In the genomic region with DNA sequence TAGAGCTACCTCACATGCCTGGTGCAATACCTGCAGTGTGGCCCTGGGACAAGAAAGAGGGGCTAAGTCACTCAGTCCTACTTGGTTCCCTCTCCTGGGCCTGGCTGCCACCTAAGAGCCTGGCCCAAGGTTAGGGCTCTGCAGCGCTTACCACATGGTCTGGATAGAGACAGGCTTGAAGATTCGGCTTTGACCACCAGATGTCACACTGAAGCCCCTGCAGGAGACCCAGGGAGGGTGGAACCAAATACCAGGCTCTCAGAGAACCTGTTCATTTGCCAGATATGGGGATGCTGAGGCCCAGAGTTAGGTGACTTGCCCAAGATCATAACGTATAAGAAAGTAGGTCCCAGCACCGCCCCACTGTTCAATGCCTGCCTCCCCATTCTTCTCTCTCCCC, we compare ENCODE assay signal across 1 mouse cellular context.
A peak's percentile ranks its signal among the peaks of the same experiment; 100 is the strongest.
TF ChIP-seq lines count a peak whose summit lies in the region.

No protein-coding gene starts in this region.

TF ChIP-seq in MEL, 35 proteins besides CTCF, POLR2A, EP300 and RAD21:
- TF ChIP-seq SMC3 (IDR thresholded peaks at IDR 0.05; ENCODE audit: low read depth, low read length) (peak; percentile 34), NELFE (IDR thresholded peaks at IDR 0.05; ENCODE audit: low read depth, low read length) (no peak)
TF ChIP-seq in MEL: peak in this region for 1.
